Mouse (Mus musculus) ES-Bruce4 (cell line): ENCODE results near the gene Ptges2. TPM values are rescaled to one million over a fixed set of nuclear protein-coding genes. Genes with fewer than 3 reads are reported as not detected.
"Not testable (repeated sequence)": the region's sequence is repeated elsewhere in the genome, so short reads cannot be mapped to it uniquely, and the experiment has no call there.

ENCODE experiments used
- H3K27ac ChIP-seq: 2 replicates; pipeline ENCODE4 v1.5.1; 2012; ENCODE audit warnings: low read length, inconsistent platforms; ENCODE audit not compliant: insufficient read depth
- H3K27me3 ChIP-seq: 2 replicates; pipeline ENCODE4 v1.6.1; 2012; ENCODE audit warnings: mild to moderate bottlenecking, low read length, inconsistent platforms; ENCODE audit not compliant: control insufficient read depth, poor library complexity, insufficient read depth, severe bottlenecking
- H3K36me3 ChIP-seq: 2 replicates; pipeline ENCODE4 v1.6.1; 2012; ENCODE audit warnings: inconsistent platforms, mild to moderate bottlenecking, low read length, moderate library complexity; ENCODE audit not compliant: control insufficient read depth, poor library complexity, insufficient read depth, severe bottlenecking
- H3K4me1 ChIP-seq: one replicate; pipeline ENCODE4 v1.8.1; 2011; ENCODE audit warnings: low read length; ENCODE audit not compliant: control insufficient read depth, insufficient read depth
- H3K4me3 ChIP-seq: 2 replicates; pipeline ENCODE4 v1.5.1; 2011; ENCODE audit warnings: low read depth, mild to moderate bottlenecking, low read length
- H3K9ac ChIP-seq: 2 replicates; pipeline ENCODE4 v1.6.1; 2012; ENCODE audit warnings: low read depth, mild to moderate bottlenecking, inconsistent platforms; ENCODE audit not compliant: poor library complexity, severe bottlenecking
- H3K9me3 ChIP-seq: replicated peaks from 2 replicates; pipeline ENCODE4 v1.6.1; 2012; ENCODE audit warnings: mild to moderate bottlenecking, low read length, inconsistent platforms; ENCODE audit not compliant: control insufficient read depth, poor library complexity, insufficient read depth, severe bottlenecking
- CTCF ChIP-seq: IDR thresholded peaks from one replicate; pipeline ENCODE4 v1.8.1; 2011; ENCODE audit warnings: low read depth, low read length
- EP300 ChIP-seq: IDR thresholded peaks from 2 replicates; pipeline ENCODE4 v1.6.1; 2011; ENCODE audit warnings: low read depth, low read length; ENCODE audit not compliant: insufficient read depth
- POLR2A ChIP-seq: IDR thresholded peaks from one replicate; pipeline ENCODE4 v1.8.1; 2011; ENCODE audit warnings: low read length; ENCODE audit not compliant: insufficient read depth
- polyA plus RNA-seq: library from polyadenylated mRNA; stranded (reverse); fragments of >200 nt; gene quantifications from 2 replicates; pipeline ENCODE4 v1.2.4, GENCODE M21; 2011; ENCODE audit warnings: low read depth; ENCODE audit not compliant: missing spikeins, insufficient read depth, insufficient read length

Gene Ptges2
- polyA plus RNA-seq, 1 experiment: 22.2 TPM

- TF ChIP-seq CTCF (no peak), EP300 (no peak), POLR2A (no peak)
- H3K36me3 ChIP-seq: no peaks in the 10 kb centered on the region
- no peak overlapping the region for H3K4me3 ChIP-seq
- H3K9me3 ChIP-seq: no peaks in the 10 kb centered on the region
- no peak overlapping the region for H3K27ac ChIP-seq
- H3K27me3 ChIP-seq: no peaks in the 10 kb centered on the region
- H3K9ac ChIP-seq: no peak overlapping the region
- H3K4me1 ChIP-seq: no peaks in the 10 kb centered on the region
Observed at GRCm38 (mm10) chr2:32357710-32358109, 38.0 kb upstream of the Ptges2 start.

GRCm38 (mm10) chr2:32358381-32358780 is 37.3 kb upstream of the Ptges2 start:
- no peaks in the 10 kb centered on the region for H3K27me3 ChIP-seq
- H3K4me1 ChIP-seq: no peaks in the 10 kb centered on the region
- no peak overlapping the region for H3K27ac ChIP-seq
- no peak for TF ChIP-seq POLR2A
- TF ChIP-seq EP300: no peak
- H3K9me3 ChIP-seq: no peaks in the 10 kb centered on the region
- H3K4me3 ChIP-seq: no peak overlapping the region
- H3K9ac ChIP-seq: no peak overlapping the region
- H3K36me3 ChIP-seq: no peaks in the 10 kb centered on the region

- TF ChIP-seq POLR2A (no peak), CTCF (no peak), EP300 (no peak)
- H3K9ac ChIP-seq: peak overlapping the region; percentile 63; the same call in 1 of the 2 replicates
- no peaks in the 10 kb centered on the region for H3K36me3 ChIP-seq
- no peak overlapping the region for H3K27ac ChIP-seq
- H3K4me1 ChIP-seq: no peaks in the 10 kb centered on the region
- H3K27me3 ChIP-seq: no peaks in the 10 kb centered on the region
- H3K9me3 ChIP-seq: no peaks in the 10 kb centered on the region
- H3K4me3 ChIP-seq: peak overlapping the region; percentile 20; the same call in 1 of the 2 replicates
Observed at GRCm38 (mm10) chr2:32360741-32361140, 35.0 kb upstream of the Ptges2 start.

GRCm38 (mm10) chr2:32361437-32361836 is 34.3 kb upstream of the Ptges2 start:
- H3K36me3 ChIP-seq: no peaks in the 10 kb centered on the region
- H3K27ac ChIP-seq: no peak overlapping the region
- peak overlapping the region; percentile 63 for H3K9ac ChIP-seq
- no peaks in the 10 kb centered on the region for H3K4me1 ChIP-seq
- H3K9me3 ChIP-seq: no peaks in the 10 kb centered on the region
- peak overlapping the region; percentile 85 for H3K4me3 ChIP-seq
- H3K27me3 ChIP-seq: no peaks in the 10 kb centered on the region
- TF ChIP-seq CTCF (peak; percentile 77), EP300 (no peak), POLR2A (no peak)

- Histone ChIP-seq H3K9ac (peak overlapping the region; percentile 57), H3K4me3 (peak overlapping the region; percentile 87)
- not testable (repeated sequence) for H3K27ac ChIP-seq, H3K36me3 ChIP-seq, H3K9me3 ChIP-seq, H3K4me1 ChIP-seq, H3K27me3 ChIP-seq
Observed at GRCm38 (mm10) chr2:32362274-32362673, 33.4 kb upstream of the Ptges2 start.

GRCm38 (mm10) chr2:32362817-32363340 is 32.8 kb upstream of the Ptges2 start:
- no peaks in the 10 kb centered on the region for H3K9me3 ChIP-seq
- H3K27me3 ChIP-seq: no peaks in the 10 kb centered on the region
- no peak overlapping the region for H3K27ac ChIP-seq
- H3K9ac ChIP-seq: peak overlapping the region; percentile 57
- H3K4me1 ChIP-seq: no peaks in the 10 kb centered on the region
- TF ChIP-seq EP300: no peak
- TF ChIP-seq CTCF: peak; percentile 68
- peak overlapping the region; percentile 87 for H3K4me3 ChIP-seq
- no peaks in the 10 kb centered on the region for H3K36me3 ChIP-seq
